ENCODE assay signal across 15 mouse cellular contexts in genomic region chr1:78609134-78609907, GRCm38 (mm10). TPM values are rescaled to one million over a fixed set of nuclear protein-coding genes. Genes with fewer than 3 reads are reported as not detected.
DNase-seq lines count a peak whose midpoint lies in the region; ATAC-seq lines count a peak whose summit lies in the region.
"Had no signal": no experiment of that assay in that cellular context is flagged by ENCODE, and none has a peak within 500 bp of the region (broad histone marks: within the 10 kb centered on the region; RNA-seq: fewer than 3 reads in every experiment).

No protein-coding gene starts in this region.

- H3K27me3 ChIP-seq in heart, embryonic 10.5 days (ENCODE audit: insufficient read depth, poor library complexity, severe bottlenecking) = no peaks in the 10 kb centered on the region
- H3K27me3 ChIP-seq in midbrain, embryonic 11.5 days (ENCODE audit: control insufficient read depth, insufficient read depth, low read length) = no peaks in the 10 kb centered on the region
- no peaks in the 10 kb centered on the region for H3K27me3 ChIP-seq in midbrain, embryonic 16.5 days (ENCODE audit: control insufficient read depth, insufficient read depth, low read depth, low read length)
- H3K27me3 ChIP-seq in intestine, embryonic 14.5 days (replicated peaks; ENCODE audit: control insufficient read depth, insufficient read depth, low read length) = no peaks in the 10 kb centered on the region
- H3K27me3 ChIP-seq: forebrain, embryonic 12.5 days; heart, embryonic 12.5 days; hindbrain, embryonic 13.5 days; lung, embryonic 15.5 days had no signal

- no peak for ATAC-seq in midbrain, embryonic 11.5 days (ENCODE audit: low FRiP score)
- no peak for ATAC-seq in midbrain, embryonic 16.5 days
- ATAC-seq in intestine, embryonic 14.5 days (replicated peaks; ENCODE audit: low FRiP score, low TSS enrichment, low read depth) = no peak

- intact Hi-C loops in heart, postnatal 25 days (cut with DNase I) = no loop called here

- 0 out of 2 replicates have a peak overlapping the region, but pooled peaks have one; percentile 42 for H3K27ac ChIP-seq in heart, embryonic 10.5 days
- no peak overlapping the region for H3K27ac ChIP-seq in midbrain, embryonic 11.5 days (ENCODE audit: low read depth, low read length)
- no peak overlapping the region for H3K27ac ChIP-seq in midbrain, embryonic 16.5 days (ENCODE audit: low read length)
- no peak overlapping the region for H3K27ac ChIP-seq in intestine, embryonic 14.5 days (ENCODE audit: low read depth)
- H3K27ac ChIP-seq: forebrain, embryonic 12.5 days; hindbrain, embryonic 13.5 days; lung, embryonic 15.5 days had no signal

- no peaks in the 10 kb centered on the region for H3K9me3 ChIP-seq in heart, embryonic 10.5 days
- no peaks in the 10 kb centered on the region for H3K9me3 ChIP-seq in midbrain, embryonic 11.5 days (ENCODE audit: control insufficient read depth, low read length)
- H3K9me3 ChIP-seq in midbrain, embryonic 16.5 days (replicated peaks; ENCODE audit: control insufficient read depth, low read length, poor library complexity, severe bottlenecking) = no peaks in the 10 kb centered on the region
- H3K9me3 ChIP-seq in intestine, embryonic 14.5 days (ENCODE audit: control insufficient read depth, low read length) = no peaks in the 10 kb centered on the region
- H3K9me3 ChIP-seq: forebrain, embryonic 12.5 days; G1E; heart, embryonic 12.5 days; hindbrain, embryonic 13.5 days; lung, embryonic 15.5 days had no signal

- H3K4me3 ChIP-seq in heart, embryonic 10.5 days = no peak overlapping the region
- H3K4me3 ChIP-seq in midbrain, embryonic 11.5 days (ENCODE audit: low read depth, low read length) = no peak overlapping the region
- no peak overlapping the region for H3K4me3 ChIP-seq in midbrain, embryonic 16.5 days (ENCODE audit: low read depth, low read length)
- H3K4me3 ChIP-seq in intestine, embryonic 14.5 days (ENCODE audit: low read depth, low read length) = no peak overlapping the region
- H3K4me3 ChIP-seq: forebrain, embryonic 12.5 days; heart, embryonic 12.5 days; hindbrain, embryonic 13.5 days; lung, embryonic 15.5 days had no signal

- H3K4me2 ChIP-seq in midbrain, embryonic 11.5 days = no peak overlapping the region
- H3K4me2 ChIP-seq in midbrain, embryonic 16.5 days (ENCODE audit: low read length) = no peak overlapping the region
- no peak overlapping the region for H3K4me2 ChIP-seq in intestine, embryonic 14.5 days (ENCODE audit: low read length)
- H3K4me2 ChIP-seq: forebrain, embryonic 12.5 days; heart, embryonic 12.5 days; hindbrain, embryonic 13.5 days; lung, embryonic 15.5 days had no signal

- DNase-seq in heart, embryonic 10.5 days (ENCODE audit: low spot score) = no peak
- DNase-seq in heart, postnatal 25 days (ENCODE audit: low spot score) = no peak
- DNase-seq in midbrain, embryonic 11.5 days (ENCODE audit: low spot score, missing footprints) = peak; percentile 80
- peak; percentile 59 for DNase-seq in intestine, embryonic 14.5 days (ENCODE audit: low spot score)
- no peak for DNase-seq in thymus, postnatal 0 days (ENCODE audit: low spot score)
- DNase-seq in gastrocnemius, postnatal 10 days = no peak
- no peak for DNase-seq in kidney, postnatal 14 days
- DNase-seq: cerebellum, adult 11-12 months; kidney, postnatal 25 days had no signal

- no peak overlapping the region for H3K9ac ChIP-seq in midbrain, embryonic 11.5 days (ENCODE audit: low read length)
- no peak overlapping the region for H3K9ac ChIP-seq in midbrain, embryonic 16.5 days (ENCODE audit: low read depth, low read length)
- H3K9ac ChIP-seq in intestine, embryonic 14.5 days (ENCODE audit: low read length) = no peak overlapping the region
- H3K9ac ChIP-seq: forebrain, embryonic 12.5 days; heart, embryonic 12.5 days; hindbrain, embryonic 13.5 days; lung, embryonic 15.5 days had no signal

- WGBS in heart, embryonic 10.5 days = 25% methylated on average over 12 of the region's 12 CpGs
- 40% methylated on average over 12 of the region's 12 CpGs for WGBS in midbrain, embryonic 11.5 days
- 35% methylated on average over 12 of the region's 12 CpGs for WGBS in midbrain, embryonic 16.5 days
- 22% methylated on average over 12 of the region's 12 CpGs for WGBS in intestine, embryonic 14.5 days

- peaks cover 23% of the 10 kb centered on the region for H3K4me1 ChIP-seq in heart, embryonic 10.5 days
- no peaks in the 10 kb centered on the region; the same call in 1 of the 2 replicates for H3K4me1 ChIP-seq in midbrain, embryonic 11.5 days (ENCODE audit: control insufficient read depth, insufficient read depth, low read length)
- no peaks in the 10 kb centered on the region for H3K4me1 ChIP-seq in midbrain, embryonic 16.5 days (ENCODE audit: control insufficient read depth, insufficient read depth, low read length)
- peaks cover 8% of the 10 kb centered on the region for H3K4me1 ChIP-seq in intestine, embryonic 14.5 days (replicated peaks; ENCODE audit: control insufficient read depth, insufficient read depth, low read length)
- H3K4me1 ChIP-seq: forebrain, embryonic 12.5 days; hindbrain, embryonic 13.5 days had no signal

- H3K36me3 ChIP-seq in heart, embryonic 10.5 days = no peaks in the 10 kb centered on the region
- H3K36me3 ChIP-seq in midbrain, embryonic 11.5 days (ENCODE audit: control insufficient read depth, insufficient read depth, low read length) = no peaks in the 10 kb centered on the region
- H3K36me3 ChIP-seq in midbrain, embryonic 16.5 days (ENCODE audit: control insufficient read depth, insufficient read depth, low read length) = no peaks in the 10 kb centered on the region
- no peaks in the 10 kb centered on the region for H3K36me3 ChIP-seq in intestine, embryonic 14.5 days (ENCODE audit: control insufficient read depth, insufficient read depth, low read length)
- H3K36me3 ChIP-seq: forebrain, embryonic 12.5 days; G1E; heart, embryonic 12.5 days; hindbrain, embryonic 13.5 days; lung, embryonic 15.5 days had no signal

RNA-seq across cellular contexts. Expression of gene Acsl3, which starts 48.3 kb away (rescaled TPM):
- 56.7 and 61.8 TPM in 2 replicates for polyA plus RNA-seq in heart, embryonic 10.5 days (2016; fragmentation: Nextera tagmentation; extraction: Ambion mirVana)
- 1 to 10 TPM; 3.7 to 4.4 TPM for total RNA-seq in heart, postnatal 25 days (2021)
- 97.9 and 109 TPM in 2 replicates for polyA plus RNA-seq in midbrain, embryonic 11.5 days (2014; fragmentation: Nextera tagmentation; extraction: Ambion mirVana)
- 111 and 120 TPM in 2 replicates for polyA plus RNA-seq in midbrain, embryonic 16.5 days (2015; fragmentation: Nextera tagmentation; extraction: Ambion mirVana)
- polyA plus RNA-seq in intestine, embryonic 14.5 days (2014; fragmentation: Nextera tagmentation; extraction: Ambion mirVana) = 87.5 and 96.7 TPM in 2 replicates
- 31.1 and 32.4 TPM in 2 replicates for polyA plus RNA-seq in thymus, postnatal 0 days (2015; fragmentation: Nextera tagmentation; extraction: Ambion mirVana)
- total RNA-seq in gastrocnemius, postnatal 10 days (2021) = 10 to 100 TPM; 11.3 to 14.1 TPM

RNA-seq across cellular contexts. Expression of gene Utp14b, which starts 48.5 kb away (rescaled TPM):
- 2.7 and 3.1 TPM in 2 replicates for polyA plus RNA-seq in heart, embryonic 10.5 days (2016; fragmentation: Nextera tagmentation; extraction: Ambion mirVana)
- total RNA-seq in heart, postnatal 25 days (2021) = 1 to 10 TPM; 1.0 to 1.3 TPM
- polyA plus RNA-seq in midbrain, embryonic 11.5 days (2014; fragmentation: Nextera tagmentation; extraction: Ambion mirVana) = 5.3 and 6.0 TPM in 2 replicates
- 1.6 and 1.8 TPM in 2 replicates for polyA plus RNA-seq in midbrain, embryonic 16.5 days (2015; fragmentation: Nextera tagmentation; extraction: Ambion mirVana)
- polyA plus RNA-seq in intestine, embryonic 14.5 days (2014; fragmentation: Nextera tagmentation; extraction: Ambion mirVana) = 4.4 and 5.8 TPM in 2 replicates
- 3.1 and 3.5 TPM in 2 replicates for polyA plus RNA-seq in thymus, postnatal 0 days (2015; fragmentation: Nextera tagmentation; extraction: Ambion mirVana)
- 1 to 10 TPM; 2.6 to 3.9 TPM for total RNA-seq in gastrocnemius, postnatal 10 days (2021)

Comparison
In these comparisons a context has a peak if more than half of its experiments do, and no peak if none do; other contexts are left out.
1. DNase-seq: peak in midbrain, embryonic 11.5 days (single experiment) and intestine, embryonic 14.5 days (single experiment); none in heart, embryonic 10.5 days (single experiment), heart, postnatal 25 days (single experiment), thymus, postnatal 0 days (single experiment), gastrocnemius, postnatal 10 days (single experiment) and kidney, postnatal 14 days (single experiment).